Mouse (Mus musculus) T-helper 17 cell (primary cell): ENCODE measurements around the gene Stab2.

Experiments used
- in situ Hi-C, 2 experiments: fragments of 300-600 bp; cut with MboI, MseI; formaldehyde crosslinking; loops; 1 replicate in 1 of 2; 2 replicates in 1 of 2; pipeline ENCODE4 v1.15.1; 2025; ENCODE audit warnings: high pct_unique_total_duplicates in 2 of 2

The Stab2 gene

GRCm38 (mm10) chr10:86907043-86907442 lies 100.8 kb downstream of the Stab2 start:
- in situ Hi-C loops: no loop called here

GRCm38 (mm10) chr10:86895531-86895930 lies 112.3 kb downstream of the Stab2 start:
- in situ Hi-C loops: no loop called here

GRCm38 (mm10) chr10:86891066-86891465 lies 116.8 kb downstream of the Stab2 start:
- in situ Hi-C loops: no loop called here

GRCm38 (mm10) chr10:86890166-86890930 lies 117.5 kb downstream of the Stab2 start:
- in situ Hi-C loops: no loop called here

- in situ Hi-C loops: no loop called here
These were observed 118.4 kb downstream of the Stab2 start for GRCm38 (mm10) chr10:86889440-86889839.

- in situ Hi-C loops: no loop called here
These were observed 121.4 kb downstream of the Stab2 start for GRCm38 (mm10) chr10:86886434-86886833.

GRCm38 (mm10) chr10:86881448-86881847 lies 126.4 kb downstream of the Stab2 start:
- in situ Hi-C loops: no loop called here

- in situ Hi-C loops: no loop called here
These were observed 127.6 kb downstream of the Stab2 start for GRCm38 (mm10) chr10:86880071-86880806.

- in situ Hi-C loops: no loop called here
These were observed 129.1 kb downstream of the Stab2 start for GRCm38 (mm10) chr10:86878721-86879120.

- in situ Hi-C loops: no loop called here
These were observed 135.2 kb downstream of the Stab2 start for GRCm38 (mm10) chr10:86872591-86872990.

GRCm38 (mm10) chr10:86872121-86872520 lies 135.7 kb downstream of the Stab2 start:
- in situ Hi-C loops: no loop called here

GRCm38 (mm10) chr10:86863429-86863828 lies 144.4 kb downstream of the Stab2 start:
- in situ Hi-C loops: no loop called here

GRCm38 (mm10) chr10:86862496-86862895 lies 145.3 kb downstream of the Stab2 start:
- in situ Hi-C loops: no loop called here

- in situ Hi-C loops: no loop called here
These were observed 147.4 kb downstream of the Stab2 start for GRCm38 (mm10) chr10:86860396-86860795.

- in situ Hi-C loops: no loop called here
These were observed 154.4 kb downstream of the Stab2 start for GRCm38 (mm10) chr10:86853433-86853832.

GRCm38 (mm10) chr10:86852160-86852559 lies 155.7 kb downstream of the Stab2 start:
- in situ Hi-C loops: no loop called here

- in situ Hi-C loops: no loop called here
These were observed 158.3 kb downstream of the Stab2 start for GRCm38 (mm10) chr10:86849508-86849907.

GRCm38 (mm10) chr10:86849087-86849486 lies 158.7 kb downstream of the Stab2 start:
- in situ Hi-C loops: no loop called here

GRCm38 (mm10) chr10:86846926-86847467 lies 160.8 kb downstream of the Stab2 start:
- in situ Hi-C loops: no loop called here

- in situ Hi-C loops: no loop called here
These were observed 165.2 kb downstream of the Stab2 start for GRCm38 (mm10) chr10:86842659-86843058.

GRCm38 (mm10) chr10:86838827-86839226 lies 169.0 kb downstream of the Stab2 start:
- in situ Hi-C loops: no loop called here

- in situ Hi-C loops: no loop called here
These were observed 171.0 kb downstream of the Stab2 start for GRCm38 (mm10) chr10:86836784-86837183.

GRCm38 (mm10) chr10:86829515-86829914 lies 178.3 kb downstream of the Stab2 start:
- in situ Hi-C loops: no loop called here
